Mouse (Mus musculus) large intestine, adult 2 months (tissue): ENCODE results near the gene Hyal3. TPM values are rescaled to one million over a fixed set of nuclear protein-coding genes. Genes with fewer than 3 reads are reported as not detected.

Experiments
- DNase-seq: peaks from one replicate; pipeline ENCODE4 v3.0.0-alpha.2; 2012; ENCODE audit warnings: low read depth, low spot score
- WGBS: fragments of 180-500 bp; shearing (Covaris S2); methylation state at CpG from one replicate; pipeline ENCODE4 v1.1.7; 2018; 5-methylcytosine and 5-hydroxymethylcytosine counted together
- polyA plus RNA-seq: library from polyadenylated mRNA; depleted of rRNA; stranded (reverse); fragments of >200 nt; gene quantifications from 2 replicates; pipeline ENCODE4 v1.2.3, GENCODE M21; 2012

Hyal3 gene
- polyA plus RNA-seq, 1 experiment = 0.57 TPM

DNA sequence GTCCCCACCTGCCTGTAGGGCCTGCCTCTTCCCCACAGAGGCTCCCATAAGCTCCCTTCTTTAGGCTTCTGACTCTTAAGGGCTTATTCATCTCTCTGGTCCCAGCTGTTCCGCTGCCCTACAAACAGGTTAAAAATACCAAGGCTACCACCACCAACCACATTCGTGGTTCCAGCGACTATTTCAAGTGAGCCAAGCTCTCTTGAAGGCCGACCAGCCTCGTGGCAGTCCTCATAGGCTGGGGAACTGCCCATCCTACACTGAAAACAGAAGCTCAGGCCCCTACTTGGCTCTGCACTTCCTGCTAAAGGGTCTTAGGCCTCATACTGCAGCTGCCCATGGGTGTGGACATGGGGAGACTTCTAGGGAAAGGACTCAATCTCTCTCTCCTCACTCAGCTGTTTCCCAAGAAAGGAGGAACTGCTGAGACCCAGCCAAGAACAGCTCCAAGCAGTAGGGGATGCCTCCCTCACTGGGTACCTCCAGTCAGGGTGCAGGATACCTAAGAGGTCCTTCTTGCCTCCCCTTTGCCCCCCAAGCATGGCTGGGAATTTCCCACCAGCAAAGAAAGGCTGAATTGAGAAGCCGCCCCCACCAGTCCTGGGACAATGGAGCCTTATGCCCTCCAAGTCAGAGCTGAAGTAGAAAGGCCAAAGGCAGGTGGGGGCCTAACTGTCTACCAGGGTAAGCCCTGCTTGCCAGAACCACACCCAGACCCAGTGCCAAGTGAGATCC is 31.0 kb downstream of the Hyal3 start:
- WGBS = 37% methylated on average over 6 of the region's 6 CpGs
- no peak for DNase-seq

DNA sequence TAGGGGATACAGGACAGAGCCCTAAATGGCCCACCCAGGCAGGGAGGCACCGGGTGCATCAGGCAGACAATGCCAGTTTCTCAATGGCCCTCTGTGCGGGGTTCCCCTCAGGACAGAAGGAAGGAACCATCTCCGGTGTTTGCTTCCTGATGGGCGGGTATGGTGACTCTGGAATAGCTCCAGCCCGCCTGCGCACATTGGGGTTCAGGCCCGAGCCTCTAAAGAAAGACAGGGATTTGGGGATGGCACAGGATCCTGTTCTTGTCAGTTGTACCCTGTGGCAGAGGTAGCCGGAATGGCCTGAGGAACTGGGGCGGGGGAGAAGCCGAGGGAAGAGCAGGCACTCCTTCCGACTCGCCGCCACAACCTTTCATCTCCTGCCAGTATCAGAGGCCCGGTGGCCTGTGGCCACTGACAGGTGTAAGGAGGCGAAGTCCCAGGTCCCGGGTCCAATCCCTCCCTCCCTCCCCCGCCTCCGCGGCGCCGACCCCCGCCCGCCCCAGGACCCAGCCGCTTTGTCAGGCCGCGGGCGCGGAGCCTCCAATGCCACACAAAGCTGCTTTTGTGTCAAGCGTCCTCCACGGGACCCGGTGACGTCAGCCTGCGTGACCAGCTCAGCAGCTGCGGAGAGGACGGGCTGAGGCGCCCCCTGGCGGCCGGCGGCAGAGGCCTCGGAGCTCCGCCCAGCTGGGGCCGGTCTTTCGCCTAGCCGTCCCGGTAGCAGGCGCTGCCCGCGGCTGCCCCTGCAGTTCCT is 31.8 kb downstream of the Hyal3 start:
- DNase-seq = no peak
- WGBS = 2% methylated on average over 32 of the region's 48 CpGs

DNA sequence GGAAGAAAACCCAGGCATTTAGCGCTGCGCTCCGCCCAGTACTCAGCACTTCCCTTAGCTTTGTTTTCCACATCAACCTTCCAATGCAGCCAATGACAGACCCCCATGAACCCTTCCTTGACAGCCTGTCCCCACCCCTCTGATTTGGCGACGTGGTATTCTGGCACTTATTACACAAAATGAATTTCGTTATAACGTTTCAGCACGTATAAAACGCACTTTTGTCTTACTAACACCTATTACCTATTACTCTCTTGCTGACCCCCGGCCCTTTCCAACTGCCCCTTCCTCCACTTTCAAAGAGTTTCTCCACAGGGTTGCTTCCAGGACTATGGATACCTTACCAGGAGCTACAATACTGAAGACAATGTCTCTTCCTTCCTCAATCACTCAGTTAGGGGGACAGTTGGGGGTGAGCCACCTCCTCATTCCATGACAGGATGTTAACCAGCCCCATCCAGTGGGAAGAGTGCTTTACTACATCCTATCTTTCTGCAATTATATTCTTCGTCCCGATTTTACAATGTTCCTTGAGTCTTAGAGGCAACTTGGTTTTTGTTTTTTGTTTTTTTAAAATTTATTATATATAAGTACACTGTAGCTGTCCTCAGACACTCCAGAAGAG is 32.4 kb downstream of the Hyal3 start:
- no peak for DNase-seq
- WGBS = 3% methylated on average over 12 of the region's 12 CpGs

DNA sequence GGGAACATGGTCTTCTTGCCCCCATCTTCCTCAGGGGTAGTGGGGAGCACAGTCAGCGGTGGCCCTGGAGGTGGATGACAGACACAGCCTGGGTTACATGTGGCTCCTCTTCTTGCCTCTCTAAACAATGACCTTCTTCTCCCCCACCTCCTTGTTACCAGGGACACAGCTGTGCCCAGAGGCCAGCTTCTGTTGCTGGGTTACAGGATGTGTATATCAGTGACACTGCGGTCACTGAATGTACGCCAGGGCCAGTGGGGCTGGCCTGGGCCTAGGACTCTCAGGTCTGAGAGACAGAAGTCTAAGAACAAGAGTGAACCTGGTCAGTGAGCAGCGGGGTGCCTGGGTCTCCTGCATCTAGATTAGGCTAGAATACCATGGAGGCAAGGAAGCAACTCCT is 34.4 kb downstream of the Hyal3 start:
- no peak for DNase-seq
- 84% methylated on average over 4 of the region's 4 CpGs for WGBS

DNA sequence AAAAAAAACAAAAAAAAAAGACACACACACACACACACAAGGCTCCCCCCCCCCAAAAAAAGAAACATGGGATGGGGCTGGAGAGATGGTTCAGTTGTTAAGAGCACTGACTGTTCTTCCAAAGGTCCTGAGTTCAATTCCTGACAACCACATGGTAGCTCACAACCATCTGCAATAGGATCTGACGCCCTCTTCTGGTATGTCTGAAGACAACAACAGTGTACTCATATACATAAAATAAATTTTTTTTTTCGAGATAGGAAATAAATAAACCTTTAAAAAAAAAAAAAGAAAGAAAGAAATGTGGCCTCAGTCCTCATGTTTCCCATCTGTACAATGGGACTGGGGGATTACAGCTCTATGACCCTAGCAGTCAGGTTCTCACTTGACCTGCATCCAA is 36.8 kb downstream of the Hyal3 start:
- WGBS = 68% methylated on average over 2 of the region's 2 CpGs
- no peak for DNase-seq

DNA sequence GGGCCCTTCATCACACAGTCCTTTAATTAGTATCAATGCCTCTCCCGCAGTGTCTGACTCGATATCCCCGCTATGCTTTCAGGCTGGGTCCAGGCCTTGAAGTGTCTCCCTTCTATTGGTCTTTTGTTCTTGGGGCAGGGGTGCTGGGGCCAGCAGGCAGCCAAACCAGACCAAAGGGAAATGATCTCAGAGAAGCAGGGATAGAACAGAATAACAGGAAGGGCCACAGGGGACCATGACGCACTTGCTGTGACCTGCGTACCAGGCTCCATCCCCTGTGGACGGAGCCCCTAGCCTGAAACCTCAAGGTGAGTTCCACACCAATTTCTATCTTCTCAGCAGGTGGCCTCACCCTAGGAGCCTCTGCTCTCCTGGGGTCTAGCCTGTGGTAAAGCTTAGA is 37.5 kb downstream of the Hyal3 start:
- WGBS = 88% methylated on average over 6 of the region's 6 CpGs
- no peak for DNase-seq

DNA sequence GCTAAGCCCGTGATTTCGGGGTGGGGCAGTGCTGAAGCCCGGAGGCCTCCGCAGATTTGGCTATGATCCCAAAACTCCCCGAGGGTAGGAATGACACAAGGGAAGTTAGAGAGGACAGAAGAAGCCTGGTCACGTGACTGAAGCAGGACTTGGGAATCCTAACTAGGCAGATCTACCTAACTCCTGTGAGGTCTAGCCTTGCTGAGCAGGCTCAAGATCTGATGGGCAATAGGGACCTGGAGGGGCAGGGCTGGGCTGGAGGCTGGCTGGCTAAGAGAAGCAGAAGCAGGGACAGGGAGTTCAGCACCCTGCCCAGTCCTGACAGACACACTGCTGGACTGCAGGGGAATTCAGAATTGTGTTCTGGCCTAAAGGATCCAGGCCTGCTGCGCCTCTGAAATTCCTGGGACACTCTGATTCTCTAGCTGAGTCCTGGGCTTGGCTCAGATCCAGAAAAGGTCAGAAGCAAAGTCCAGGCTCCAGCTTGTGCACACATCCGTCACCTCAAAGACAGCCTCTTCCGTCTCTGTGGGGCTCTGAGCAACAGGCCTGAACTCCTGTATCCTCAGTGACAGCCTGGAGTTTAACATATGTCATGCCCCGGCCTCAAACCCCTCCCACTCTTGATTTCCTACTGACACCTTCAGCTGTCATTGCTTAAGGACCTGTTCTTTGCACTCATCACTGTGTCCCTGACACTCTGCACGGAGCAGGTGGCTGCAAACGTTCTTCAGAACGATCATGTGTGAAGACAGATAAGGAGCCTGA is 38.3 kb downstream of the Hyal3 start:
- 15% methylated on average over 13 of the region's 13 CpGs for WGBS
- DNase-seq = no peak

DNA sequence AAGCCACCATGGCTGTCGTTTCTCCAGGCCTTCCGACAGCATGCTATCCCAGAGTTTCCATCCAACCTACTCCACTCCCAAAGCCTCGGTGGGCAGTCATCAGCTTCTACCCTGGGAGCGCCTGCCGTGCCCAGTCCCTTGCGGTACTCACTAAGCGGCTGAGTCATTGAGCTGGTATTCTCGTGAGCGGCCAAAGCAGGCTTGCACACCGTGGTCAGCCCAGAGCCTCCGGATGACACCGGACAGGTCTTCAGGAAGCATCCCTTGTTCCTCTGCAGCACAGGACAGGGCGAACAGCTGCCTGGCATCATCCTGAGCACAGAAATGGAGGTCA is 38.9 kb downstream of the Hyal3 start:
- DNase-seq = no peak
- WGBS = 46% methylated on average over 13 of the region's 13 CpGs

DNA sequence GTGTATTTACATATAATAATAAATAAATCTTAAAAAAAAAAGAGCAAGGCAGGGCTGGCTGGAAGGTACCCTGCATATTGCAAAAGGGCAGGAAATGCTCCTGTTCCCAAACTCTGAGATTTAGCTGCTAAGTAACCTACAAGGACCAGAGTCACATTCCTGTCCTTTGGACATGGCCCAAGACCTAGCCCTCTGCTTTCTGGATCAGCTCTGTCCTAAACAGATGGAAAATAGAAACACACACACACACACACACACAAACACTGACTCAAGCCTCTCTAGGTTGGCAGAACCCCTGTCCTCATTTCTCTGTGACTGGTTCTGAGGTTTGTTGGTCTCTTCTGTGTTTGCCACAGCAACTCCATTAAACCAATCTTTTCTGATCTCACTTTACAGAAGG is 40.3 kb downstream of the Hyal3 start:
- no peak for DNase-seq

DNA sequence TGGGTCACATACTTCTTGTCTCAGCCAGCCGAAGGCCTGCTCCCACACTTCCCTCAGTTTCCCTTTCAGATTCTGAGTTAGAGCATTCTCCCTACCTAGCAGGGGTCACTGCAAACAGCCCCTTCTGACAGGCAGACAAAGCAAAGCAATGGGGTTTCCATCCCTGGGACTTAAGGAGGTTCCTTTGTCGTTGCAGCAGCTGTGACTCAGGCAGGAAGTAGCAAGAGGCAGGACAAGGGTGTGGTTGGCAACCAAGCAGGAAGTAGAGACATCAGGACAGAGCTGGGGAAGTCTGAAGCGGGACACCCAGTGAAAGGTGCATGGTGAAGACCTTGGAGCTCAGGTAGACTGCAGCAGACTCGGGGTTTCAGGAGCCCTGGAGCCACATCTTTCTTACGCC is 43.9 kb downstream of the Hyal3 start:
- WGBS = 36% methylated on average over 5 of the region's 5 CpGs
- no peak for DNase-seq

DNA sequence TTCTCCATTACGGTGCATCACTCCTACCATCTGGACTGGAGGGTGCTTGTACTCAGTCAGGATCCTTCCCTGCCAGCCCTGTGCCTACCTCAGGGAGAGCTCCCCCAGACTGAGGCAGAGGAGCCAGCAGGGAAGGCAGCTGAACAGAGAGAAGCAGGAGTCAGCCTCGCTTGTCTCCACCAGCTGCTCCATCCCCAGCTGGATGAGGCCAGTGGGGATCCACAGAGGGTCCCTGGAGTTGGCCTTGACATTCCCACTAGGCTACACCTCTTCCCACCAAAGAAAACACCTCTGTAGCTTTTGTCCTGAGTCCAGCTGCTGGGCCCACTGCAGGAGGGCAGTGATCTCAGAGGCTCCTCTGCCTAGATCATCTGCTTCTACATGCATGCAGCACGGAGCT is 44.3 kb downstream of the Hyal3 start:
- DNase-seq = no peak
- WGBS = 64% methylated on average over 3 of the region's 3 CpGs

DNA sequence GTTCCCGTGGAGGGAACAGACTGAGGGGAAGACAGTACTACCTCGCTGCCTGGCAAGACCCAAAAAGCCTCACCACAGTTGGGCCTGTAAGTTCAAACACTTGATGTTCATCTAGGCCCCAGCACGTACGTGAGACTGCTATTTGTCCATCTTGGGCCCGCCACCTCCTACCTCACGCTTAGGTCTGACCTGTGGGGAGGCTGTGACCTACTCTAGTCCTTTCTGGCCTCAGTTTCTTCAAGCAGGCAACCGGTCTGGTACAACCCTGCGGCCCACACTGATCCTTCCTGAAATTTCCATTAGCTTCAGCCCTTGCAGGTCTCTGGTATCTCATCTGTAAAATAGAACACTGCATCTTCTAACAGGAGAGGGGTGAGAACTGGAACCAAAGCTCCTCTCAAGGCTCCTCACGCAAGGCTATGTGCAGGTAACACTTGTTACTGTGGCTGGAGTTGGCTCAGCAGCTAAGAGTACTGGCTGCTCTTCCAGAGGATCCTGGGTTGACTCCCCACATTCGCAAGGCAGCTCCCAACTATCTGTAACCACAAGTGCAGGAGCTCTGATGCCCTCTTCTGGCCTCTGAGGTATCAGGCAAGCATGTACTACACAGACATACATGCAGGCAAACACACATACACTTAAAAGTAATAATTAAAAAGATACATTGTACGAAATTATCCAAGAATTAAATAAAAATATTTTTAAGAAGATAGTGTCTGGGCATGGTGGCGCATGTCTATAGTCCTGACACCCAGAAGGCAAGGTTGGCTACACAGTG is 44.9 kb downstream of the Hyal3 start:
- WGBS = 87% methylated on average over 12 of the region's 12 CpGs
- no peak for DNase-seq

DNA sequence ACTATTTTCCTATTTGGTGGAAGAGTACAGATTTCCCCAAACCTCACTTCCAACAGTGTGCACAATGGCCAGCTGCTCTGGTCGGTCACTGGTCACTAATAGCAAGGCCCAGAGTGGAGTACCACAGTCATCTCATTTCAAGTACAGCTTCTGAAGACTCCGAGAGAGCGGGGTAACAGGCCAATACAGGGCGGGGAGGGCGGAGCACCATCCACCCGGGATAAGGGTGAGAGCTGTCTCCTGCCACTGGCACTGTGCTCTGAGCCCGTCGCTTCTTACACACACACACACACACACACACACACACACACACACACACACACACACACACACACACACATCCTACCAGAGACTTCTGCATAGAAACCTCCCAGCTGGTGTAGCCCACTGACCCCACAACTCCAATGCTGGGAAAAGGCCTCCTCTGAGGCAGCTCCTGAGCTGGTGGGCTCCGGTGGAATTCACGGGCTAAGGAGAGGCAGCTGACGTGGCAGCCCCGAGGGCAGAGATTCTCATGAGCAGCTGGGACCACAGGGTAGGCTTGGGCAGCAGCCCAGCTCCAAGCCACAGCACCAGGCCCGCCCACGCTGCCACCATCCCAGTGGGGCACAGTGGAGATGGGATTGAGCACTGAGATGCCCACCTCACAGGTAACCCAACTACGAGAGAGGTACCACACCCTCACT is 45.7 kb downstream of the Hyal3 start:
- DNase-seq = no peak
- 42% methylated on average over 14 of the region's 15 CpGs for WGBS

DNA sequence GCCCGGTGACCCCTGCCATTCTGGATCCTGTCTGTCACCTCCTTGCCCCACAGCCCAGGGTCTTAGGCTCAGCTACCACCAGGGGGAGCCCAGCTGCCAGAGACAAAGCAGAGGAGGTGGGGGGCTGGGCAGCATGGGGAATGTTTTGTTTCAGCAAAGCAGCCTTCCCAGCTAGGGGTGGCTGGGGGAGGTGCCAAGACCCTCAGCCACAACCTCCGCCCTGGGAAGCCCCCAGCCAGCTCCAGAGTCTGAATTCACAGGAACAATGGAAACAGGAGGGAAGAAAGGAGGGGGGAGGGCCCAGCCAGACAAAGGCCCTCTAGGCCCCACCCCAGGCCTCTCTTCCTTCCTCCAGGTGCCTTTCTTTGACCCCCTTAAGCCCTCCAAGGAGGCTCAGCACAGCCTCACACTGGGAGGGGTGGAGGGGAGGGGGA is 46.2 kb downstream of the Hyal3 start:
- WGBS = 26% methylated on average over 2 of the region's 2 CpGs

DNA sequence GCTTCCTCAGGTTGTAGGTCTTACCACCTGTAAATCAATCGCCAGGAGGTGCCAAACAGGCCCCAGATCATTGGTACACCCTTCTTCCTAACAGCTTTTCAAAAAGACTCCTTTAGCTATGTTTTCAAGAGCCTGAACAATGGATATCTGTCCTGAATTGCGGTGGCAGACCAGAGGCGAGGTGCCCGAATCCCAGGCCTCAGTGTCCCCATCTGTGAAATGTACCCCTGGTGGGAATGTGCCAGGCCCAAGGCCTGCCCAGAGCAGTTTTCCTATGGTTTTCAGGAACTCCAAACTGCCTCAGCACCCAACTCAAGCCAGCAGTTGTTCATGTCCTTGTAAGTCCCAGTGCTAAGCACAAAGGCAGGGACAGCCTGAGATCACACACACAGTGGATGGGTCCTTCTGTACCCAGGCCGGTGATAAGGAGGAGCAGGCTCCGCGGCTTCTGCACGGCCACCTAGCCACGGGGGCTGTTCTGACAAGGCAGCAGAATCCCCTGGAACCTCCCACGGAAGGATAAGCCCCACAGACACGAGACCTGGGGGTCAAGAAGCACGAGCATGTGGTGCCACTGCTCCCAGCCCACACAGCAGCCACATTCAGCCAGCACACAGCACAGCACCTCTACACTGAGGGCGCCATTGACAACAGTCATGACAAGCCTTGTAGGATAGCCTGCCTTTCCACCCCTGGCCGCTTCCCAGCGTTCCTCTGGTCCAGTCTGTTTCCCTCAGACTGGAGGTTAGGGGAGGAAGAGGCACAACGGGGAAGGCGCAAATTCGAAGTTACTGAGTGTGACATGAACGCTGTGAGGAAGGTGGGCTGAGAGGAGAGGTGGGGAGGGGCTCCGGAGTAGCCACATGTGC is 47.0 kb downstream of the Hyal3 start:
- WGBS = 70% methylated on average over 20 of the region's 20 CpGs
- DNase-seq = no peak

More for the DNA sequence above, 46.2 kb downstream of the Hyal3 start:
- no peak for DNase-seq

DNA sequence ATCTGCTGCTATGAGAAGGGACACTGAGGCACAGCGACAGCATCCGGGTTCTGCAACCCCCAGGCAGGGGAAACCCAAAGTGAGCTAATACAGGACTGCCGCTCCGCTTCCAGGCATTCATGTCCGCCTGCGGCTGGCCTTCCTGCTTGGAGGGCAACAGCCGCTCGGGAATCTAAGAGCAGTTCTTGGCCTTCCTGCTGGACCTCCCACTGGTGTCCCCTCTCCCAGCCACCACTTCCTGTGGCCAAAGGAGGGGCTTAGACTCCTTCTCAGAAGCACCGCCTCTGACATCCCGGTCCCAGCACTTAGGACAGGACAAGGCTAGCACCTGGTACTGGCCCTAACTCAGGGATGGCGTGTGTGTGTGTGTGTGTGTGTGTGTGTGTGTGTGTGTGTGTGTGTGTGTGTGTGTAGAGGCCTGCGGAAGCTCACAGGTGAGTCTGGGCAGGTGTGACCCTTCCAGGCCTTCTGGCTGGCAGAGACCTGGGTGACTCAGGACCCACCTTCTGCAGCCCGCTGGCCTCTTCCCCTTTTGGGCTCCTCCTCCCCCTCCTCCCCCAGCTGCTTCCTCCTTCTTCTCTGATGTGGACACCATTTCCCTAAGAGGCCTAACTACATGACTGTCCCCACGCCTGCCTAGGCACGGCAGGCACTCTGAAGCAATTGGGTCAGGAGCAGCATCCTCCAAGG is 48.2 kb downstream of the Hyal3 start:
- 57% methylated on average over 14 of the region's 15 CpGs for WGBS
- DNase-seq = no peak

DNA sequence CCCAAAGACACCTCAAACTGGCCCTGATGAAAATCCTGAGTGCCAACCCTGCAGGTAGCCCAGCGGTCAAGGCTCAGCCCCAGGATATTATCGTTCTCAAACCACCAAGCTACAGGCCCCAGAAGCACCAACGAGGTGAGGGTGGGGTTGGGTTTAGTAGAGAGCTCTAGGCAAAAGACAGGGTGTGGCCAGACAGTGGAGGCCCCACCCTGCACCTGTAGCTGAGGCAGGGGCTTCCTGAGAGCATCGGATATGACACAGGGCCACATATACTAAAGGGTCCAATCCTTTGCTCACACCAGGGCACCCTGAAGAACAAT is 48.8 kb downstream of the Hyal3 start:
- DNase-seq = no peak
- 15% methylated on average over 4 of the region's 4 CpGs for WGBS
